8 mouse cellular contexts compared by ENCODE assay signal in genomic region chr1:106174598-106174997, GRCm38 (mm10). TPM values are rescaled to one million over a fixed set of nuclear protein-coding genes. Genes with fewer than 3 reads are reported as not detected.
DNase-seq lines count a peak whose midpoint lies in the region; ATAC-seq and TF ChIP-seq lines count a peak whose summit lies in the region.

No protein-coding gene starts in this region.

- H3K9me3 ChIP-seq in kidney, embryonic 14.5 days (ENCODE audit: control insufficient read depth, low read length), result no peaks in the 10 kb centered on the region
- no peaks in the 10 kb centered on the region for H3K9me3 ChIP-seq in forebrain, embryonic 13.5 days (replicated peaks)
- no peaks in the 10 kb centered on the region for H3K9me3 ChIP-seq in midbrain, embryonic 12.5 days

- H3K27ac ChIP-seq in kidney, embryonic 14.5 days (ENCODE audit: low read depth, low read length), result no peak overlapping the region
- H3K27ac ChIP-seq in cortical plate, adult 2 months (ENCODE audit: insufficient read depth, low read length), result no peak overlapping the region
- no peak overlapping the region for H3K27ac ChIP-seq in forebrain, embryonic 13.5 days
- H3K27ac ChIP-seq in midbrain, embryonic 12.5 days (replicated peaks), result no peak overlapping the region

- no peak for DNase-seq in kidney, postnatal 25 days
- no peak for DNase-seq in cerebellum, postnatal 14 days
- DNase-seq in adrenal gland, postnatal 25 days, result no peak

- H3K27me3 ChIP-seq in kidney, embryonic 14.5 days (ENCODE audit: control insufficient read depth, insufficient read depth, low read length), result no peaks in the 10 kb centered on the region
- no peaks in the 10 kb centered on the region for H3K27me3 ChIP-seq in forebrain, embryonic 13.5 days
- H3K27me3 ChIP-seq in midbrain, embryonic 12.5 days, result no peaks in the 10 kb centered on the region

- no peak overlapping the region for H3K4me3 ChIP-seq in kidney, embryonic 14.5 days (ENCODE audit: low read length)
- peak overlapping the region; percentile 89; the same call in 1 of the 2 replicates for H3K4me3 ChIP-seq in cortical plate, adult 2 months (ENCODE audit: insufficient read depth, low read length)
- peak overlapping the region; percentile 95 for H3K4me3 ChIP-seq in forebrain, embryonic 13.5 days
- H3K4me3 ChIP-seq in midbrain, embryonic 12.5 days, result peak overlapping the region; percentile 86

- TF ChIP-seq POLR2A in cortical plate, adult 2 months (IDR thresholded peaks at IDR 0.05; ENCODE audit: extremely low read depth, insufficient read depth, low read length), result no peak

- peak overlapping the region; percentile 51; the same call in 1 of the 2 replicates for H3K4me2 ChIP-seq in kidney, embryonic 14.5 days (replicated peaks; ENCODE audit: low read depth, low read length)
- peak overlapping the region; percentile 81 for H3K4me2 ChIP-seq in forebrain, embryonic 13.5 days
- H3K4me2 ChIP-seq in midbrain, embryonic 12.5 days (replicated peaks), result peak overlapping the region; percentile 79

- peaks cover 11% of the 10 kb centered on the region; the same call in 1 of the 2 replicates for H3K4me1 ChIP-seq in kidney, embryonic 14.5 days (ENCODE audit: control insufficient read depth, insufficient read depth, low read length)
- H3K4me1 ChIP-seq in cortical plate, adult 2 months (ENCODE audit: control insufficient read depth, insufficient read depth, low read length), result peaks cover 1% of the 10 kb centered on the region; the same call in 1 of the 2 replicates
- H3K4me1 ChIP-seq in forebrain, embryonic 13.5 days, result peaks cover 56% of the 10 kb centered on the region
- peaks cover 41% of the 10 kb centered on the region for H3K4me1 ChIP-seq in midbrain, embryonic 12.5 days

- ATAC-seq in kidney, embryonic 14.5 days (ENCODE audit: low FRiP score, low TSS enrichment), result no peak
- ATAC-seq in forebrain, embryonic 13.5 days, result no peak
- ATAC-seq in midbrain, embryonic 12.5 days (ENCODE audit: low FRiP score, low read depth), result no peak
- ATAC-seq in inflammation-experienced regulatory T-cells, adult 6 months, result no peak

- TF ChIP-seq CTCF in cortical plate, adult 2 months (IDR thresholded peaks at IDR 0.05; ENCODE audit: extremely low read depth, insufficient read depth, low read length), result no peak

- H3K36me3 ChIP-seq in kidney, embryonic 14.5 days (ENCODE audit: control insufficient read depth, insufficient read depth, low read length), result no peaks in the 10 kb centered on the region
- no peaks in the 10 kb centered on the region for H3K36me3 ChIP-seq in forebrain, embryonic 13.5 days (ENCODE audit: poor library complexity, severe bottlenecking)
- H3K36me3 ChIP-seq in midbrain, embryonic 12.5 days, result no peaks in the 10 kb centered on the region

- no peak overlapping the region for H3K9ac ChIP-seq in kidney, embryonic 14.5 days (ENCODE audit: low read depth, low read length)
- peak overlapping the region; percentile 58 for H3K9ac ChIP-seq in forebrain, embryonic 13.5 days
- H3K9ac ChIP-seq in midbrain, embryonic 12.5 days (replicated peaks), result no peak overlapping the region

RNA-seq across cellular contexts. Expression of gene Phlpp1, which starts 3.0 kb away (rescaled TPM):
- polyA plus RNA-seq in kidney, embryonic 14.5 days (2014; fragmentation: Nextera tagmentation; extraction: Ambion mirVana), result 4.5 and 4.8 TPM in 2 replicates
- polyA plus RNA-seq in cortical plate, adult 2 months (2012; rRNA removed), result 47.1 and 49.8 TPM in 2 replicates
- polyA plus RNA-seq in forebrain, embryonic 13.5 days (2015; fragmentation: Nextera tagmentation; extraction: Ambion mirVana), result 8.0 and 8.8 TPM in 2 replicates
- polyA plus RNA-seq in midbrain, embryonic 12.5 days (2016; fragmentation: Nextera tagmentation; extraction: Ambion mirVana), result 8.2 and 8.6 TPM in 2 replicates
- 1 to 10 TPM; 4.4 to 7.8 (median 7.6) TPM for polyA plus RNA-seq in inflammation-experienced regulatory T-cells, adult 6 months (2017; shearing (Covaris generic))
- 18.6 and 19.7 TPM in 2 replicates for total RNA-seq in adrenal gland, postnatal 25 days (2021)
